Mouse (Mus musculus) lung, embryonic 14.5 days (tissue): ENCODE data around the gene Atp8a2. TPM values are rescaled to one million over a fixed set of nuclear protein-coding genes. Genes with fewer than 3 reads are reported as not detected.

Source experiments
- ATAC-seq: fragments of 200-750 bp; cut with Nextera tagmentation; 2 replicates; pipeline ENCODE4 v1.8.0; 2017; ENCODE audit warnings: mild to moderate bottlenecking, moderate TSS enrichment, moderate library complexity; ENCODE audit not compliant: insufficient read depth
- DNase-seq: peaks from one replicate; pipeline ENCODE4 v3.0.0-alpha.2; 2015
- H3K27ac ChIP-seq: fragments of 300-500 bp; sonication (generic); 2 replicates; pipeline ENCODE4 v1.5.1; 2014; ENCODE audit warnings: low read depth, mild to moderate bottlenecking, moderate library complexity
- H3K27me3 ChIP-seq: fragments of 300-500 bp; sonication (generic); 2 replicates; pipeline ENCODE4 v1.6.1; 2014; ENCODE audit warnings: low read length, control low read depth; ENCODE audit not compliant: insufficient read depth
- H3K36me3 ChIP-seq: fragments of 300-500 bp; sonication (generic); 2 replicates; pipeline ENCODE4 v1.6.1; 2014; ENCODE audit warnings: control low read depth; ENCODE audit not compliant: insufficient read depth
- H3K4me1 ChIP-seq: fragments of 300-500 bp; sonication (generic); 2 replicates; pipeline ENCODE4 v1.6.1; 2014; ENCODE audit warnings: antibody characterized with exemption, control low read depth; ENCODE audit not compliant: insufficient read depth
- H3K4me2 ChIP-seq: fragments of 300-500 bp; sonication (generic); 2 replicates; pipeline ENCODE4 v1.6.1; 2014; ENCODE audit warnings: mild to moderate bottlenecking
- H3K4me3 ChIP-seq: fragments of 300-500 bp; sonication (generic); 2 replicates; pipeline ENCODE4 v1.5.1; 2014; ENCODE audit warnings: low read depth, low read length
- H3K9ac ChIP-seq: fragments of 300-500 bp; sonication (generic); 2 replicates; pipeline ENCODE4 v1.6.1; 2014
- H3K9me3 ChIP-seq: fragments of 300-500 bp; sonication (generic); 2 replicates; pipeline ENCODE4 v1.6.1; 2016; ENCODE audit warnings: low read depth, low read length, control low read depth
- CTCF ChIP-seq: IDR thresholded peaks from 2 replicates; pipeline ENCODE4 v1.5.1; 2016; ENCODE audit warnings: antibody characterized with exemption, low read depth
- WGBS: fragments of 180-500 bp; shearing (Covaris S2); extraction: QIAGEN DNeasy Blood & Tissue Kit; methylation state at CpG from one replicate; pipeline ENCODE4 v1.1.7; 2014; 5-methylcytosine and 5-hydroxymethylcytosine counted together
- polyA plus RNA-seq: library from polyadenylated mRNA; unstranded; fragments of >200 nt; fragmentation: Nextera tagmentation; extraction: Ambion mirVana; gene quantifications from 2 replicates; pipeline ENCODE4 v1.2.1, GENCODE M21; 2014

The Atp8a2 gene
- polyA plus RNA-seq, 1 experiment from 2014 or later = 0.95 TPM

- Histone ChIP-seq H3K4me2 (no peak overlapping the region), H3K27ac (no peak overlapping the region), H3K4me3 (no peak overlapping the region), H3K9ac (no peak overlapping the region), H3K4me1 (no peaks in the 10 kb centered on the region), H3K9me3 (no peaks in the 10 kb centered on the region), H3K36me3 (no peaks in the 10 kb centered on the region), H3K27me3 (no peaks in the 10 kb centered on the region)
- DNase-seq (no peak), ATAC-seq (no peak)
- WGBS = 67% methylated on average over 9 of the region's 9 CpGs
- no peak for TF ChIP-seq CTCF
Measured at GRCm38 (mm10) chr14:60131196-60131876, 65.6 kb downstream of the Atp8a2 start.

GRCm38 (mm10) chr14:60129564-60129963 is 67.4 kb downstream of the Atp8a2 start:
- TF ChIP-seq CTCF = no peak
- Histone ChIP-seq H3K36me3 (no peaks in the 10 kb centered on the region), H3K27ac (no peak overlapping the region), H3K9ac (no peak overlapping the region), H3K4me2 (no peak overlapping the region), H3K4me1 (no peaks in the 10 kb centered on the region), H3K9me3 (no peaks in the 10 kb centered on the region), H3K4me3 (no peak overlapping the region), H3K27me3 (no peaks in the 10 kb centered on the region)
- ATAC-seq (no peak), DNase-seq (no peak)
- WGBS = 76% methylated on average over 5 of the region's 5 CpGs

GRCm38 (mm10) chr14:60125202-60125601 is 71.8 kb downstream of the Atp8a2 start:
- no peak for TF ChIP-seq CTCF
- no peaks in the 10 kb centered on the region for H3K36me3 ChIP-seq
- no peak overlapping the region for H3K4me3 ChIP-seq
- H3K4me2 ChIP-seq = no peak overlapping the region
- no peak for DNase-seq
- H3K9me3 ChIP-seq = no peaks in the 10 kb centered on the region
- 76% methylated on average over 9 of the region's 9 CpGs for WGBS
- no peaks in the 10 kb centered on the region for H3K27me3 ChIP-seq
- no peak overlapping the region for H3K27ac ChIP-seq
- H3K9ac ChIP-seq = no peak overlapping the region
- ATAC-seq = no peak
- H3K4me1 ChIP-seq = no peaks in the 10 kb centered on the region

GRCm38 (mm10) chr14:60121572-60121971 is 75.4 kb downstream of the Atp8a2 start:
- H3K9me3 ChIP-seq = no peaks in the 10 kb centered on the region
- H3K27me3 ChIP-seq = no peaks in the 10 kb centered on the region
- no peaks in the 10 kb centered on the region for H3K36me3 ChIP-seq
- no peaks in the 10 kb centered on the region for H3K4me1 ChIP-seq
- 41% methylated on average over 10 of the region's 10 CpGs for WGBS
- H3K9ac ChIP-seq = no peak overlapping the region
- no peak overlapping the region for H3K27ac ChIP-seq
- DNase-seq = no peak
- no peak overlapping the region for H3K4me2 ChIP-seq
- no peak overlapping the region for H3K4me3 ChIP-seq
- TF ChIP-seq CTCF = no peak
- no peak for ATAC-seq

GRCm38 (mm10) chr14:60117792-60118585 is 79.0 kb downstream of the Atp8a2 start:
- ATAC-seq (no peak), DNase-seq (no peak)
- WGBS = 67% methylated on average over 9 of the region's 9 CpGs
- no peak for TF ChIP-seq CTCF
- Histone ChIP-seq H3K4me1 (no peaks in the 10 kb centered on the region), H3K4me2 (no peak overlapping the region), H3K4me3 (no peak overlapping the region), H3K27me3 (no peaks in the 10 kb centered on the region), H3K9me3 (no peaks in the 10 kb centered on the region), H3K27ac (no peak overlapping the region), H3K36me3 (no peaks in the 10 kb centered on the region), H3K9ac (no peak overlapping the region)

- H3K4me2 ChIP-seq = peak overlapping the region; percentile 81
- H3K27ac ChIP-seq = no peak overlapping the region
- H3K36me3 ChIP-seq = no peaks in the 10 kb centered on the region
- peak; percentile 87 for ATAC-seq
- H3K4me1 ChIP-seq = no peaks in the 10 kb centered on the region
- no peaks in the 10 kb centered on the region for H3K9me3 ChIP-seq
- TF ChIP-seq CTCF = no peak
- 0 out of 2 replicates have a peak overlapping the region, but pooled peaks have one; percentile 1 for H3K9ac ChIP-seq
- H3K4me3 ChIP-seq = peak overlapping the region; percentile 35
- WGBS = 10% methylated on average over 30 of the region's 33 CpGs
- DNase-seq = peak; percentile 60
- no peaks in the 10 kb centered on the region; the same call in 1 of the 2 replicates for H3K27me3 ChIP-seq
Measured at GRCm38 (mm10) chr14:60086808-60087725, 109.9 kb downstream of the Atp8a2 start.
